Mouse (Mus musculus): ENCODE measurements around the gene Mob3c. TPM values are rescaled to one million over a fixed set of nuclear protein-coding genes. Genes with fewer than 3 reads are reported as not detected.

The Mob3c gene
- polyA plus RNA-seq, 1 experiment from 2014 or later = 14.0 TPM

Other genes with a start within 250 kb of the Mob3c start
- gene Cyp4a32, start 227.1 kb upstream of the Mob3c start, polyA plus RNA-seq (2015; fragmentation: Nextera tagmentation; extraction: Ambion mirVana) = not detected in 2 replicates
- gene Cyp4b1, start 180.4 kb upstream of the Mob3c start, polyA plus RNA-seq (2015; fragmentation: Nextera tagmentation; extraction: Ambion mirVana) = 1.8 and 2.1 TPM in 2 replicates
- gene Efcab14, start 90.3 kb upstream of the Mob3c start, polyA plus RNA-seq (2015; fragmentation: Nextera tagmentation; extraction: Ambion mirVana) = 34.1 and 36.5 TPM in 2 replicates
- gene Tex38, start 47.1 kb upstream of the Mob3c start, polyA plus RNA-seq (2015; fragmentation: Nextera tagmentation; extraction: Ambion mirVana) = 0.22 and 0.26 TPM in 2 replicates
- gene Atpaf1, start 43.3 kb upstream of the Mob3c start, polyA plus RNA-seq (2015; fragmentation: Nextera tagmentation; extraction: Ambion mirVana) = 44.1 and 50.6 TPM in 2 replicates
- gene Mknk1, start 11.1 kb downstream of the Mob3c start, polyA plus RNA-seq (2015; fragmentation: Nextera tagmentation; extraction: Ambion mirVana) = 31.8 and 32.7 TPM in 2 replicates
- gene Kncn, start 56.3 kb downstream of the Mob3c start, polyA plus RNA-seq (2015; fragmentation: Nextera tagmentation; extraction: Ambion mirVana) = not detected in 2 replicates
- gene 6430628N08Rik, start 62.6 kb downstream of the Mob3c start, polyA plus RNA-seq (2015; fragmentation: Nextera tagmentation; extraction: Ambion mirVana) = not detected in 2 replicates
- gene Dmbx1, start 111.8 kb downstream of the Mob3c start, polyA plus RNA-seq (2015; fragmentation: Nextera tagmentation; extraction: Ambion mirVana) = 0.04 TPM in 1 of 2 replicates, not detected in the other
- 3.6 and 5.1 TPM in 2 replicates for gene Faah, start 189.8 kb downstream of the Mob3c start, polyA plus RNA-seq (2015; fragmentation: Nextera tagmentation; extraction: Ambion mirVana)
- 16.1 and 20.4 TPM in 2 replicates for gene Nsun4, start 225.8 kb downstream of the Mob3c start, polyA plus RNA-seq (2015; fragmentation: Nextera tagmentation; extraction: Ambion mirVana)
- gene Uqcrh, start 247.0 kb downstream of the Mob3c start, polyA plus RNA-seq (2015; fragmentation: Nextera tagmentation; extraction: Ambion mirVana) = 456 and 471 TPM in 2 replicates
- 78.4 and 81.8 TPM in 2 replicates for gene Lrrc41, start 247.2 kb downstream of the Mob3c start, polyA plus RNA-seq (2015; fragmentation: Nextera tagmentation; extraction: Ambion mirVana)